Mouse (Mus musculus) olfactory bulb, adult 2 months (tissue): ENCODE results near the gene Rnf215. TPM values are rescaled to one million over a fixed set of nuclear protein-coding genes. Genes with fewer than 3 reads are reported as not detected.

Experiments
- H3K27ac ChIP-seq: fragments of 200-500 bp; 2 replicates; pipeline ENCODE4 v1.5.1; 2012; ENCODE audit warnings: low read depth, low read length; ENCODE audit not compliant: insufficient read depth
- H3K4me1 ChIP-seq: fragments of 200-500 bp; 2 replicates; pipeline ENCODE4 v1.6.1; 2012; ENCODE audit warnings: low read length; ENCODE audit not compliant: control insufficient read depth, insufficient read depth
- H3K4me3 ChIP-seq: fragments of 200-500 bp; 2 replicates; pipeline ENCODE4 v1.5.1; 2012; ENCODE audit warnings: mild to moderate bottlenecking, low read depth, low read length, moderate library complexity; ENCODE audit not compliant: insufficient read depth
- CTCF ChIP-seq: fragments of 200-500 bp; IDR thresholded peaks from 2 replicates; pipeline ENCODE4 v1.5.1; 2012; ENCODE audit warnings: low read depth, mild to moderate bottlenecking, low read length, moderate library complexity; ENCODE audit not compliant: insufficient read depth
- POLR2A ChIP-seq: fragments of 200-500 bp; IDR thresholded peaks from 2 replicates; pipeline ENCODE4 v1.6.1; 2012; ENCODE audit warnings: mild to moderate bottlenecking, low read depth, low read length, moderate library complexity; ENCODE audit not compliant: insufficient read depth
- WGBS: fragments of 180-500 bp; shearing (Covaris S2); methylation state at CpG from one replicate; pipeline ENCODE4 v1.1.7; 2018; 5-methylcytosine and 5-hydroxymethylcytosine counted together
- polyA plus RNA-seq: library from polyadenylated mRNA; stranded (reverse); fragments of >200 nt; gene quantifications from 2 replicates; pipeline ENCODE4 v1.2.4, GENCODE M21; 2012; ENCODE audit warnings: low replicate concordance; ENCODE audit not compliant: missing spikeins, insufficient read depth, insufficient read length

Gene Rnf215
- polyA plus RNA-seq, result not detected in 2 replicates

DNA sequence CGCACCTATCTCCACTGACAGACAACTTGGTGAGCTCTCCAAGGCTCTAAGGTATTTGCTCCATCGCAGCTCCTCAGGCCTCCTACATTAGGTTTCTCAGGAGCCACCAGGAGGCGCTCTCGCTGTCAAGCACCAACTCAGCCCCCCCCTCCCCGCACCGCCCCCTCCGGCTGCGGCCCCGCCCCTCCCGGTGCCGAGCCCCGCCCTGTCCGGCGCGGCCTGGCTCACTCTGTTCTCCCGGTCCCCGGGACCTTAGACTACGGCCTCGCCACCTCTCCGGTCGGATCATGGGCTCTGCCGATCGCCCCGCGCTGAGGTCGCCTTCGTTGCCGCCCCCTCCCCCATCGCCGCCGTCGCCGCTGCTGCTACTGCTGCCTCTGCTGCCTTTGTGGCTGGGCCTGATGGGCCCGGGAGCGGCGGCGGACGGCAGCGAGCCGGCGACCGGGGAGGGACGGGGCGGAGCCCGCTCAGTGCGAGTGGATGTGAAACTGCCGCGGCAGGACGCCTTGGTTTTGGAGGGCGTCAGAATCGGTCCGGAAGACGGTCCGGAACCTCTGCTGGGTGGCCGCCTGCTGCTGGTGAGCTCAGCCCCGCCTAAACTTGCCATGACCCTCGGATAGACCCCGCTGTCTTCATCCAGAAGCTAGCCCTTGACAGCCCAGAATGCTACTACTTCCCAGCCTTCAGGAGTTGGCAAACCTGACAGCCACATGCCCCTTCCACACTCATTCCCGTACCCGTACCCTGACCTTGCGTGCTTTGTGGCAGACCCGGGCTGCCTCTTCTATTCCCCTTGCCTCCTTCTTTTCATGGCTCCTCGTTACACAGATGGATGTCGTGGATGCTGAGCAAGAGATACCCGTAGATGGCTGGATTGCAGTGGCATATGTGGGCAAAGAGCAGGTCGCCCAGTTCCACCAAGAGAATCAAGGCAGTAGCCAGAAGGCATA is at the start of gene Rnf215:
Gene Rnf215, plus strand, starts transcription at position 217 of the 950 bp plus-strand sequence.
- peak within 1 kb of the TSS; percentile 72 for H3K4me3 ChIP-seq
- peaks cover 21% of the 10 kb centered on the region for H3K4me1 ChIP-seq
- 0 out of 2 replicates have a peak, but pooled peaks have one; percentile 33 for TF ChIP-seq POLR2A
- TF ChIP-seq CTCF, result 0 out of 2 replicates have a peak, but pooled peaks have one; percentile 13
- peak within 1 kb of the TSS; percentile 58 for H3K27ac ChIP-seq
- under 1% methylated on average over 66 of the region's 66 CpGs for WGBS

DNA sequence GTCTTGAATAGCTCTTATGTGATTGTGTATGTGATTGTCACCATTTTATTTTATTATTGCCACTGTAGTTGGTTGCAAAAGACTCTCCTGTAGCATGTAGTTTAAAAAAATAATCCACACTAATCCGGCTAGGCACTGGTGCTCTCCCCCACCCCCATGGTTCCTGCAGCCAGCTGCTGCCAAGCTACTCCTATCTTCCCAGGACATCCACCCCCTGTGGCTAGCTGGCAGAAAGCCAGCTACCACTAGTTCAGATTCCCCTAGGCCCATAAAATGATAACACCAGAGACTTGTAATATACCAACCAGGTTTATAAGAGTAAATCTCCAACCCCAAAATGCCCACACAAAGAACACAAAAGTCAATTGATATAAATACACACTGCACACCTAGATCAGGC is 48.8 kb upstream of the Rnf215 start:
- no peak overlapping the region for H3K4me3 ChIP-seq
- TF ChIP-seq POLR2A, result no peak
- no peak for TF ChIP-seq CTCF
- H3K27ac ChIP-seq, result peak overlapping the region; percentile 98
- 31% methylated on average over 1 of the region's 1 CpGs for WGBS
- peaks cover 12% of the 10 kb centered on the region for H3K4me1 ChIP-seq

- TF ChIP-seq CTCF (no peak), POLR2A (no peak)
- H3K27ac ChIP-seq, result peak overlapping the region; percentile 98
Observed at GRCm38 (mm10) chr11:4087267-4087666, 47.7 kb upstream of the Rnf215 start.

DNA sequence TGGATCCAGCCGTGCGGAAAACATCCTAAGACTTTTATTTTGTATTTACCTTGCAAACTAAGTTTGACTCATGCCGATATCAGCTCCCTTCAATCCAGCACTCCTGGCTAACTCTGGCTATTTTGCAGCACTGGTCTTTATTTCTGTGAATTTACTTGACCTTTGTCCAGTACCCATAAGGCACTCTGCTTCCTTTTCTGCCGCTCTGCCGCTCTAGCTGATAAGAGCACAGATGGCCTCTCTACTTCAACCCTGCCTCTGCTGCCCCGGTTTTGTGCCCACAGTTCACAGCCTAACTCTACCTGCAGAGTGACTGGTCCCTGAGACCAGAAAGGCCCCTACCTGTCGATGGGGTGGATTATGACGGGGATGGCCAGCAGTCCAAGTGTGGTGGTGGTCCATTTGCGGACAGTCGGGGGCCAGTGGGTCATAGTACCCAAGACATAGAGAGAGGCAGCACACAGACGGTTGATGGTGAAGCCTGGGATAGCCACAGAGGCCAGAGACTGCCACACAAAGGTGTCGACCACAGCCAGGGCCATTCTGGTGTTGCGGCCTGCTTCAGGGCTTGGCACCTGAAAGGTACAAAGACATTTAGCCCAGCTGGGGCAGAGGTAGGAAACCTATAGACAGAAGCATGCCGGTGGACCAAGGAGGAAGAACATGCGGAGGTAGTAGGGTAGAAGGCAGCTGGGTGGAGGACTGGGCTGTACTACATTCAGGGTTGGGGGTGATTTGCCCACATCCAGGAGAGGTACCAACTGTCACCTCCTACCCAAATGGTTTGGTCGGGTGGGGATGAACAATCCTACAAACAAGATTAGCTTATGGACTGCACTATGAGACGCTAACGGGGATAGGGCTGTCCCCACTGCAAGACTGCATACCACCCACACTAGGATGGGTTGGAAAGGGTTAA is 41.3 kb upstream of the Rnf215 start:
- Histone ChIP-seq H3K27ac (peak overlapping the region; percentile 34), H3K4me1 (peaks cover 24% of the 10 kb centered on the region), H3K4me3 (peak overlapping the region; percentile 83)
- TF ChIP-seq POLR2A, result no peak
- TF ChIP-seq CTCF, result no peak
- 74% methylated on average over 18 of the region's 18 CpGs for WGBS

More at GRCm38 (mm10) chr11:4087267-4087666, 47.7 kb upstream of the Rnf215 start:
- Histone ChIP-seq H3K4me3 (no peak overlapping the region), H3K4me1 (peaks cover 16% of the 10 kb centered on the region)
- WGBS, result 15% methylated on average over 2 of the region's 2 CpGs

DNA sequence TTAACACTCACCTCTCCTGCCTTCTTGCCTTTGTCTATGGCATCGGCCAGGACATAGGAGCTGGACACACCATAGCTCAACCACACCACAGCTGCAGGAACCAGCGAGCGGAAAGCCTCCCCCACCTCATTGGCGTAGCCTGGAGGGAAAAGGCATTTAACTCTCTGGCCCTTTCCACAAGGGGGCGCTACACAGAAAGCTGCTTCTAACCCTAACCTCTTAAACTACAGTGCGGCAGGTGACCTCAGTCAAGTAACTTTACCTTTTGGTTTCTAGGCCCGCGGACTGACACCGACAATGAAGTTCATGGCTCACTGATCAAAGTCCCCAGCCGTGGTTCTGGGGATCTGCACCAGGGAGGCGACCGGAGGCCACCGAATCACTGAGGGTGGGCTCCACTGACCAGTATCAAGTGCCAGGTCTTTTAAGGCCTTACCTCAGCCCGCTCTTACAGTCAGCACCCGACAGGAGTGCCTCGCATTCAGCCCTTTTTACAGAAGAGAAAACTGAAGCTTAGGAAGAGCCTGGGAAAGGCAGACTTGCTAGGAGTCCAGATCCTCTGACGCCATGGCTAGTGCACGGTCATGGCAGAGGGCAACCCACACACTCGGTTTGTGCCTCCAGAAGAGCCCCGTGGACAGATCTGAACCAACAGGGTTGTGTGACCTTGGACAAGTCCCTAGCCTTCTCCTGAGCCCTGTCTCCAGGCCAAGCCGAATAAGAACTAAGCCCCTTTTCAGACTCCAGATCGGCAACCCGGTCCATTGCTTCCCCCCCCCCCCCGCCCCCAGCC is 40.4 kb upstream of the Rnf215 start:
- TF ChIP-seq CTCF, result peak; percentile 86
- TF ChIP-seq POLR2A, result no peak

DNA sequence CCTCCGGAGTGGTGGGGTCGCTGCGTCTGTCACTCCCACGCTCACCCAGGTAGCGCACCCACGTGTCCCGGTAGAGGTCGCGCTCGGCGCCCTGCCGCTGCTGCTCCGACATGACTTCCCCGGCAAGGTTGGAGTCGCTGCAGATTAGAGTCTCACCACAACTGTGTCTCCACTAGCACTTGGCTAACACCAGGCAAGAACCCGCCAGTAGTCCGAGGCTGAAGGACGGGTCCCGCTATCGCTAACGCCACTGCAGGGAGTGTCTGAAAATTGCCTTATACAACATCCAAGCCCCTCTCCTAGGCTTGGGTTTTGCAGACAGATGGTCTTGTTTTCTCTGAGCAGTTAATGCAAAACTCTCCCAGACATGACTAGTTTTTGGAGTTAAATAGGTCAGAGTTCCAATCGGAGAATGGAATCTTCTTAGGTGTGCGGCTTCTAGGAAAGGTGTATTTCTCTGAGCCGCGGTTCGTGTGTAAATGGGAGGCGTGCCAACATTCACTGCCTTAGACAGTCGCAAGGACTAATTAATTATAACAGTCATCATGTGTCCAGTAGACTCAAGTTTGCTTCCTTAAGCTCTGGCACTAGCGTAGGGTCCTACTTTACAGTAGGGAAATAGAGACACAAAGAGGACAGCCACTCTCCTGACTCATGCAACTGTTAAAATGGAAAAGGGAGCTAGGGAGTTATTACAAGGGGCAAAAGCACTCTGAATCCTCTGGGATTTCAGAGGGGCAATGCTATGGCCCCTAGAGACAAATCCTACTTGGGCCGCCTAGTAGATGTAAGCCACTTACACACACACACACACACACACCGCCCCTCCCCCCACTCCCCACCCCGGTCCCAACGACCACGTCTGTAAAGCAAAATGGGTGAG is 39.6 kb upstream of the Rnf215 start, which contains the start of gene Mtfp1:
Gene Mtfp1, minus strand, starts transcription at position 275 of the 883 bp plus-strand sequence.
- H3K27ac ChIP-seq, result peak within 1 kb of the TSS; percentile 85
- H3K4me3 ChIP-seq, result peak within 1 kb of the TSS; percentile 83
- peaks cover 24% of the 10 kb centered on the region for H3K4me1 ChIP-seq
- TF ChIP-seq POLR2A, result no peak
- TF ChIP-seq CTCF, result no peak
- WGBS, result 3% methylated on average over 34 of the region's 34 CpGs

More for the DNA sequence above, 40.4 kb upstream of the Rnf215 start:
- Histone ChIP-seq H3K4me3 (peak overlapping the region; percentile 83), H3K4me1 (peaks cover 24% of the 10 kb centered on the region), H3K27ac (peak overlapping the region; percentile 84)
- WGBS, result 4% methylated on average over 24 of the region's 24 CpGs
